Comparison of ENCODE assay signal across 22 mouse cellular contexts in genomic region chr14:100243046-100243445, GRCm38 (mm10). TPM values are rescaled to one million over a fixed set of nuclear protein-coding genes. Genes with fewer than 3 reads are reported as not detected.
DNase-seq lines count a peak whose midpoint lies in the region; ATAC-seq and TF ChIP-seq lines count a peak whose summit lies in the region.
"Had no signal": no experiment of that assay in that cellular context is flagged by ENCODE, and none has a peak within 500 bp of the region (broad histone marks: within the 10 kb centered on the region; RNA-seq: fewer than 3 reads in every experiment).

No protein-coding gene starts in this region.

- TF ChIP-seq CTCF in liver, adult 2 months (IDR thresholded peaks at IDR 0.05; ENCODE audit: low read depth, low read length): no peak

- no peak overlapping the region for H3K4me2 ChIP-seq in kidney, embryonic 15.5 days
- H3K4me2 ChIP-seq: embryonic facial prominence, embryonic 12.5 days; forebrain, embryonic 13.5 days; forebrain, embryonic 15.5 days had no signal

- peaks cover 18% of the 10 kb centered on the region; the same call in 1 of the 2 replicates for H3K79me2 ChIP-seq in liver, adult 2 months (ENCODE audit: control insufficient read depth, insufficient read depth, low read length)

- H3K36me3 ChIP-seq in kidney, embryonic 15.5 days: no peaks in the 10 kb centered on the region
- no peaks in the 10 kb centered on the region for H3K36me3 ChIP-seq in liver, adult 2 months (ENCODE audit: control insufficient read depth, insufficient read depth, low read length)
- H3K36me3 ChIP-seq: embryonic facial prominence, embryonic 12.5 days; G1E had no signal

- H3K4me1 ChIP-seq in kidney, embryonic 15.5 days: no peaks in the 10 kb centered on the region
- H3K4me1 ChIP-seq in liver, adult 2 months (ENCODE audit: control insufficient read depth, insufficient read depth, low read length): peaks cover 14% of the 10 kb centered on the region
- H3K4me1 ChIP-seq: forebrain, embryonic 13.5 days had no signal

- no peak for TF ChIP-seq POLR2A in liver, adult 2 months (IDR thresholded peaks at IDR 0.05; ENCODE audit: extremely low read depth, insufficient read depth, low read length)

- no peak overlapping the region for H3K4me3 ChIP-seq in kidney, embryonic 15.5 days (replicated peaks)
- H3K4me3 ChIP-seq in liver, adult 2 months (ENCODE audit: insufficient read depth, low read depth, low read length): no peak overlapping the region
- H3K4me3 ChIP-seq: embryonic facial prominence, embryonic 10.5 days; embryonic facial prominence, embryonic 12.5 days; forebrain, embryonic 13.5 days; forebrain, embryonic 15.5 days had no signal

- no peaks in the 10 kb centered on the region for H3K9me3 ChIP-seq in kidney, embryonic 15.5 days (replicated peaks)
- H3K9me3 ChIP-seq: embryonic facial prominence, embryonic 10.5 days; embryonic facial prominence, embryonic 12.5 days; forebrain, embryonic 13.5 days; forebrain, embryonic 15.5 days had no signal

- 83% methylated on average over 5 of the region's 5 CpGs for WGBS in kidney, embryonic 15.5 days
- WGBS in liver, adult 2 months: 40% methylated on average over 5 of the region's 5 CpGs

- DNase-seq in kidney, adult 11 months: peak; percentile 26
- peak; percentile 38 to 53 for DNase-seq in kidney, adult 8-10 months
- no peak for DNase-seq in kidney, postnatal 4 days
- peak; percentile 81 for DNase-seq in liver, adult 2 months (ENCODE audit: extremely low read depth, low read depth, low spot score)
- no peak for DNase-seq in liver
- no peak for DNase-seq in layer of hippocampus, adult 18-20 months (ENCODE audit: low spot score in 2 of 2)
- DNase-seq: adrenal gland, adult 8-10 months; adrenal gland, postnatal 14 days; adrenal gland, postnatal 36 days; cerebellum, adult 11-12 months; cerebellum, adult 2 months; cerebellum, adult 9-10 months; cerebellum, postnatal 10 days; cerebellum, postnatal 25 days had no signal

- no peak overlapping the region for H3K9ac ChIP-seq in kidney, embryonic 15.5 days
- H3K9ac ChIP-seq in liver, adult 2 months (ENCODE audit: low read depth, low read length): no peak overlapping the region
- H3K9ac ChIP-seq: embryonic facial prominence, embryonic 12.5 days; forebrain, embryonic 13.5 days; forebrain, embryonic 15.5 days had no signal

- H3K27me3 ChIP-seq in kidney, embryonic 15.5 days: no peaks in the 10 kb centered on the region
- no peaks in the 10 kb centered on the region for H3K27me3 ChIP-seq in liver, adult 2 months (ENCODE audit: control insufficient read depth, insufficient read depth, low read length)
- H3K27me3 ChIP-seq: embryonic facial prominence, embryonic 12.5 days; forebrain, embryonic 13.5 days; forebrain, embryonic 15.5 days; Patski had no signal

- ATAC-seq in kidney, embryonic 15.5 days (replicated peaks; ENCODE audit: low FRiP score): no peak
- ATAC-seq: activated CD4-positive, CD25-positive, alpha-beta regulatory T cell, adult 4 months; forebrain, embryonic 13.5 days; forebrain, embryonic 15.5 days; Patski had no signal

- no peak overlapping the region for H3K27ac ChIP-seq in kidney, embryonic 15.5 days
- H3K27ac ChIP-seq in liver, adult 2 months (replicated peaks; ENCODE audit: insufficient read depth, low read depth, low read length): no peak overlapping the region
- H3K27ac ChIP-seq: embryonic facial prominence, embryonic 12.5 days; forebrain, embryonic 13.5 days; forebrain, embryonic 15.5 days had no signal

RNA-seq across cellular contexts. Expression of gene Klf12, which starts 41.4 kb away (rescaled TPM):
- polyA plus RNA-seq in kidney, embryonic 15.5 days (2015; fragmentation: Nextera tagmentation; extraction: Ambion mirVana): 11.3 and 13.2 TPM in 2 replicates
- 25.8 and 29.2 TPM in 2 replicates for total RNA-seq in liver, adult 2 months (2014; rRNA removed)
- 17.9 and 20.7 TPM in 2 replicates for polyA plus RNA-seq in liver, adult 2 months (2012; rRNA removed)
- 10 to 100 TPM; 39.8 to 40.3 TPM for total RNA-seq in layer of hippocampus, adult 18-20 months (2021)
- polyA plus RNA-seq: G1E had no signal

Comparison
In these comparisons a context has a peak if more than half of its experiments do, and no peak if none do; other contexts are left out.
1. DNase-seq: peak in kidney, adult 11 months (single experiment), kidney, adult 8-10 months (2 of 2) and liver, adult 2 months (single experiment); none in kidney, postnatal 4 days (0 of 2), liver (single experiment) and layer of hippocampus, adult 18-20 months (0 of 2).